Mouse (Mus musculus) urinary bladder, postnatal 10 days (tissue): ENCODE results near the gene Olfr1396.
"Not testable (repeated sequence)": the region's sequence is repeated elsewhere in the genome, so short reads cannot be mapped to it uniquely, and the experiment has no call there.

ENCODE experiments used
- DNase-seq: peaks from one replicate; pipeline ENCODE4 v3.0.0; 2022; ENCODE audit warnings: low spot score

The Olfr1396 gene

DNA sequence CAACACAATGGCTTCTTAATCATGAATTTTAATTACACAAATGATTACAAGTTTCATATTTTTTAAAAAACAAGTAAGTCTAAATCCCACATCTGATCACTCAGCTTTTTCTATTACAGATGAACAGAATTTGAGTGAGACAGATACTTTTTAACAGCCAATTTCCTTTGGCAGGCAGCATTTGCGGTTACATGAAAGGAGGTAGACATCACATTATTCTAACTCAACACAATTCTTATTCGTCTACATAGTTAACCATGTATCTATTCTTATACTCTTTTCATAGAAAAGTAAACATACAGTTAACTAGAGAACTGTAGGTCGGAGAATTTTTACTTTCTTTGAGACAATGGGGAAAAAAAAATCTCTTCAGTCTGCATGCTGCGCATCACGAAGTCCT, 24.1 kb downstream of the Olfr1396 start:
- DNase-seq, result no peak

DNA sequence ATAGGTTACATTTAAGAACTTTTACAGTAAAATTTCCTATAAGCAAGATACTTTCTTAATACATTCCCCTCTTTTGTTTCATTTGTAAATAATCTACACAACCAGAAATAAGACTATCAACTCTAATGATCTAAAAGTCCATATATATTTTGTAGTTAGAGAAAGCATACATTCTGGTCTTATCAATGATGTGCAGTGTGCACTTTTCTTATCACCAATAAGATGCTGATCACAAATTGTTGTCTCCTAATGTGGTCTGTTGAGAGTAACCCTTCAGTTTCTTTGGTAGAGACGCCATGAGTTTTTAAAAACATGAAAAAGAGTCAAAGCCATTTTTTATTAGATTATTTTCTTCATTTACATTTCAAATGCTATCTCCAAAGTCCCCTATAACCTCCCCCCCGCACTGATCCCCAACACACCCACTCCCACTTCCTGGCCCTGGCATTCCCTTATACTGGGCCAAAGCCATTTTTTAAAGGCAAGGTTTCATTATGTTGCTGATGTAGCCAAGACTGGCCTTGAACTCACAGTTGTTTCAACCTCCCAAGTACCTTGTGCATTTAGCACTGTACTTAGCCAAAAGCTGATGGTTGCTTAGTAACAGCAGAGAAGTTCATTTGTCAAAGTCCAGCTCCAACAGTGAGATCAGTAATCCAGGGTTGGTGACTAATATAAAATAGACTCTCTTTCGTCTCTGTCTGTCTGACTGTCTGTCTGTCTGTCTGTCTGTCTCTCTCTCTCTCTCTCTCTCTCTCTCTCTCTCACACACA, 24.8 kb downstream of the Olfr1396 start:
- DNase-seq, result no peak

DNA sequence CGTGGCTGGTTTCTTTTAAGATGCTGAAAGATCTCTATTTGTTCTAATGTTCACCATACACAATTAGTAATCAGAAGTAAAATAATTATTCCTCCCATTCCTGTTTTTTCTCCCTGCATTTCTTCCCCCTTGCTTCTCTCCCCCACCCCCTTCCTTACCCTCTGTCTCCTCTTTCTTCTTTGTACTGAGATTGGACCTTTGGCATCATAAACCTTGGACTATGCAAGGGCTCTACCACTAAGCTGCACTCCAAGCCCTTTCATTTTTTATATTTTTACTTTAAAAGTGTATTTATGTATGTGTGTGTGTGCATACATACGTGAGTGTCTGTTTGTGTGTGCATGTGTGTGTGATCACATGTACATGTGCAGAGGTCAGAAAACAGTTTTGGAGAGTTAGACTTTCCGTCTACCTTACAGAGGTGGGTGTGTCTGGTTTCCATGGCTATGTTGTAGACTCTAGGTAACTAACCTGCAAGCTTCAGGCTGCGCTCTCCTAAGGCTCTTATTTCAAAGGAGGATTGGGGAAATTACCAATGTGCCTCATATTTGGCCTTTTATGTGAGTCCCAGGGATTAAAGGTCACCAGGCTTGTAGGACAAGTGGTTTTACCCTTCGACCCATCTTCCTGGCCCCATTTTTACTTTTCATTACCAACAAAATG, 25.6 kb downstream of the Olfr1396 start:
- no peak for DNase-seq

GRCm38 (mm10) chr11:49087830-49088616, 26.7 kb downstream of the Olfr1396 start:
- no peak for DNase-seq

DNA sequence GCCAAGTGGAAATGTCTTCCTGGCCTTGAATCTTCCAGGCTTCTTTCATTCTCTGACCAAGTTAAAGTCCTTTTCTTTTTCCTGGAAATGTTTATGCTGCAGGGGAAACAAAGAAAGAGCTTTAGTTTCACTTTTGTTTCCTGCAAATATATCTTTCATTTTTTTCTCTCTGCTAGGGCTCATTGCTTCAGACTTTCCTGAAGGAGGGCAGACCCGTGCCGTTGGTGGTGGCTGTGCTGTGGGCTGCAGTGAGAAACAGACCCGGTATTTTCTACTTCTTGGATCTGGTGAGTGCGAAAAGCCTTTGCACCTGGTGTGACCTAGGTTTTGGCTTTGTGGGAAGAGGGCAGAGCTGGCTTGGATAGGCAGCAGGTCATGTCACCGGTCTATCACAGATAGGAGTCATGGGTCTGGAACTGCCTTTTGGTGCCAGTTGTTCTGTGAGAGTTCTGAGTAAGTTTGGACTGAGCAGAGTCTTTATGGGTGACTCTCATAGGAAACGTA, 27.8 kb downstream of the Olfr1396 start:
- no peak for DNase-seq

GRCm38 (mm10) chr11:49084875-49085274, 29.8 kb downstream of the Olfr1396 start:
- no peak for DNase-seq

DNA sequence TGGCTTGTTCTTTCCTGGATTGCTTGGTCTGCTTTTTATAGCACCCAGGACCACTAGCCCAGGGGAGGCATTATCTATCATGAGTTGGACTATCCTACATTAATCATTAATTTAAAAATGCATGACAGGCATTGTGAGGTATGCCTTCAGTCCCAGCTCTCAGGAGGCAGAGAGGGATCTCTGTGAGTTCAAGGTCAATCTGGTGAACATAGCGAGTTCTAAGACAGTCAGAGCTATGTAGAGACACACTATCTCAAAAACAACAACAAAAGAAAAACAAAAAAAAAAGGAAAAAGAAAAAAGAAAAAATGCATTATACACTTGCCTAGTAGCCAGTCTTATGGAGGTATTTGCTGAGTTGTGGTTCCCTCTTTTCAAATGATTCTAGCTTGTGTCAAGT, 30.3 kb downstream of the Olfr1396 start:
- DNase-seq, result no peak

- no peak for DNase-seq
Observed at GRCm38 (mm10) chr11:49083808-49084207, 30.9 kb downstream of the Olfr1396 start.

DNA sequence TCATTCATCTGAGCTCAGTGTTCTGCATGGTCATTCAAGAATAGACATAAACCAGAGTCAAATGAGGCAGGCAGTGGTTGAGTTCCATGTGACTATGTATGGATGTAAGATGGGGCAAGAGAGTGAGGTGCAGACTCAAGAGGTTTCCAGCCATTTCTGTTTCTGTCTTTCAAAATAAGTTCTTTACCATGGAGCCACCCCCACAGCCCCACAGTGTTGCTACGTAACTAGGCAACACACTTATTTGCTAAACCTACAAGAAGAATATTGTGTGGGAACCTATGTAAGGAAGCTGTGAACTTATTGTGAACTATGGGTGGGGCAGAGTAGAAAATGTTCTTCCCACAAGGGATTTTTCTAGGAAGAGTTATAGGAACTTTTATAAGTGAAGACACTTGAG, 31.5 kb downstream of the Olfr1396 start:
- no peak for DNase-seq

GRCm38 (mm10) chr11:49081886-49082285, 32.8 kb downstream of the Olfr1396 start:
- DNase-seq, result no peak

GRCm38 (mm10) chr11:49081356-49081755, 33.3 kb downstream of the Olfr1396 start:
- DNase-seq, result no peak

- DNase-seq, result no peak
Observed at GRCm38 (mm10) chr11:49080636-49081035, 34.0 kb downstream of the Olfr1396 start.

- no peak for DNase-seq
Observed at GRCm38 (mm10) chr11:49078719-49079118, 36.0 kb downstream of the Olfr1396 start.

GRCm38 (mm10) chr11:49077012-49077411, 37.7 kb downstream of the Olfr1396 start:
- DNase-seq, result no peak

- not testable (repeated sequence) for DNase-seq
Observed at GRCm38 (mm10) chr11:49076001-49076757, 38.5 kb downstream of the Olfr1396 start, which contains the start of gene Ifi47. Gene Ifi47 (plus strand): TSS chr11:49076587.

GRCm38 (mm10) chr11:49068358-49068757, 46.3 kb downstream of the Olfr1396 start:
- no peak for DNase-seq

DNA sequence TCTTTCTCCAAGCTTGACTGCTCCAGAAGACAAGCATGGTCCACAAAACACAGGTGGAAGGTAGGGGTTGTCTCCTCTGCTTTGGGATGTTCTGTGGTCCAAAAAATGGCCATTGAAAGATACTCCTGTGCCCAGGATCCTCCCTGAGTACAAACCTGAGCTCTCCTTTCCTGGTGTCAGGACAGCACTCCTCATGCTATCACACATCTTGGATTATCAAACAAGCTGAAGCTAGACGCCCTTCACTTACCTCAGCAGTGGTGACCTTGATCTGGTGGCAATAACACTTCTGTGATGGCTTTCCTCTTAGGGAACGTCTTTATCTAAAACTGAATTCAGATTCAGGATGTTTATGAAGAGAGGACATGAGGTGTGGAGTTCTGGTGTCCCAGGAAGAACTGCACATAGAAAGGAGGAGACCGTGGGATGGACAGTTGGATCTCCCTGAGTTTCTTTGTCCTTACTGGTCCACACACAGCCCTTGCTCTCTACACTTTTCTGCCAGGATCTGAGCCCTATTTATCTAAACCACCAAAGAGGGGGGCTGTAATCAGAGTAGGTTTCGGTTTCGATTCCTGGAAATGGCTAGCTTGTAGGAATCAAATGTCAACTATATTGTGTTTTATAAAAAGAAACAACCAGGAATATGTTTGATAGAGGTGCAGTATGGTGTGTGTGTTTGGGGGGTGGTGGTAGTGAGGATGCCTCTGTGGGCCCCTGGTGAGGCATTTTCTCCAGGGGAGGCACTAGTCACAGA, 50.8 kb downstream of the Olfr1396 start, which contains the start of gene Tgtp2:
Gene Tgtp2, minus strand, starts transcription at position 494 of the 757 bp plus-strand sequence.
- not testable (repeated sequence) for DNase-seq

DNA sequence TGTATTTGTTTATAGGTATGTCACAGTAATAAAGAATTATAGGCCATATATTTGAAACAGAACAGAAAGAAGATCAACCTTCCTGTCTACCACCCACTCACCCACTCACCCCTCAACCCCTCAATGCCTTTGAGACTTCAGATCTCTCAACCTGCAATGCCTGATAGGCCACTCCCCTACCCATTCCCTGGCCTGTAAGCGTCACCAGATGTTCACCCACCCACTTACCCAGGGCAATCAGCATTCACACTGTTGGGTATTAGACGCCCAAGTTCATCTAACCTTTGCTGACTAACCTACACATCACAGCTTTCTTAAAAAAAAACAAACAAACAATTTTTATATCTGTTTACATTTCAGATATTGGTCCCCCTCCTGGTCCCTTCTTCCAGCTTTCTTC, 52.8 kb downstream of the Olfr1396 start:
- not testable (repeated sequence) for DNase-seq

GRCm38 (mm10) chr11:49060061-49060460, 54.6 kb downstream of the Olfr1396 start:
- DNase-seq, result not testable (repeated sequence)
